Mouse (Mus musculus) spleen, adult 2 months (tissue): ENCODE results near the gene Ap3b1.

Experiments used
- CTCF ChIP-seq: fragments of 200-500 bp; IDR thresholded peaks from 2 replicates; pipeline ENCODE4 v1.5.1; 2011; ENCODE audit warnings: mild to moderate bottlenecking, inconsistent platforms; ENCODE audit not compliant: insufficient read depth, insufficient read length, insufficient replicate concordance; ENCODE audit errors: extremely low read depth
- POLR2A ChIP-seq: fragments of 200-500 bp; IDR thresholded peaks from 2 replicates; pipeline ENCODE4 v1.6.1; 2011; ENCODE audit warnings: low read depth, low read length, inconsistent platforms

DNA sequence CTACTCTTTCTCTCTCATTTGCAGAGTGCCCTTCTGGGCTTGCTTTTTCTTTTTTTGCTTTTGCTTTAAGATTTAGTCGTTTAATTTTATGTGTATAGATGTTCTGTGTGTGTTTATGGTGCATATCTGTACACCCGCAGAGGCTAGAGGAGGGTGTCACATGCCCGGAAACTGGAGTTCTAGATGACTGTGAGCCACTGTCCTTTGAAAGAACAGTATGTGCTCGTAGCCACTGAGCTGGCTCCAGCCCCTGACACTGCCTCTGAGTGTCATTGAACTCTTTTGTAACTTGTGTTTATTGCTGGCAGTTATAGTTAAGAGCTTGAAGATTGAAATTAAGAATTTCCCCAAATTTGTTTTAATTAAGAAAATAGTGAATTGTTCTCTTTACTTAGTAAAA lies 82.4 kb downstream of the Ap3b1 start:
- TF ChIP-seq POLR2A (no peak), CTCF (no peak)
